Mouse (Mus musculus) intestine, embryonic 15.5 days (tissue): Measurements from ENCODE around the gene Zdhhc18. TPM values are rescaled to one million over a fixed set of nuclear protein-coding genes. Genes with fewer than 3 reads are reported as not detected.
"Not testable (repeated sequence)": the region's sequence is repeated elsewhere in the genome, so short reads cannot be mapped to it uniquely, and the experiment has no call there.

Source experiments
- ATAC-seq: fragments of 200-750 bp; cut with Nextera tagmentation; 2 replicates; pipeline ENCODE4 v1.8.0; 2017; ENCODE audit warnings: moderate TSS enrichment, moderate library complexity
- H3K27ac ChIP-seq: fragments of 300-500 bp; sonication (generic); 2 replicates; pipeline ENCODE4 v1.5.1; 2015; ENCODE audit warnings: mild to moderate bottlenecking, inconsistent platforms
- H3K27me3 ChIP-seq: fragments of 300-500 bp; sonication (generic); replicated peaks from 2 replicates; pipeline ENCODE4 v1.6.1; 2015; ENCODE audit warnings: inconsistent platforms
- H3K36me3 ChIP-seq: fragments of 300-500 bp; sonication (generic); 2 replicates; pipeline ENCODE4 v1.6.1; 2015; ENCODE audit warnings: inconsistent platforms
- H3K4me1 ChIP-seq: fragments of 300-500 bp; sonication (generic); replicated peaks from 2 replicates; pipeline ENCODE4 v1.6.1; 2015; ENCODE audit warnings: inconsistent platforms
- H3K4me2 ChIP-seq: fragments of 300-500 bp; sonication (generic); replicated peaks from 2 replicates; pipeline ENCODE4 v1.6.1; 2015; ENCODE audit warnings: mild to moderate bottlenecking, inconsistent platforms
- H3K4me3 ChIP-seq: fragments of 300-500 bp; sonication (generic); replicated peaks from 2 replicates; pipeline ENCODE4 v1.5.1; 2015; ENCODE audit warnings: inconsistent platforms
- H3K9ac ChIP-seq: fragments of 300-500 bp; sonication (generic); 2 replicates; pipeline ENCODE4 v1.6.1; 2015; ENCODE audit warnings: inconsistent platforms
- H3K9me3 ChIP-seq: fragments of 300-500 bp; sonication (generic); 2 replicates; pipeline ENCODE4 v1.6.1; 2016; ENCODE audit warnings: inconsistent platforms
- WGBS: fragments of 180-500 bp; shearing (Covaris S2); methylation state at CpG from one replicate; pipeline ENCODE4 v1.1.7; 2015; 5-methylcytosine and 5-hydroxymethylcytosine counted together
- polyA plus RNA-seq: library from polyadenylated mRNA; unstranded; fragments of >200 nt; fragmentation: Nextera tagmentation; extraction: Ambion mirVana; gene quantifications from 2 replicates; pipeline ENCODE4 v1.2.1, GENCODE M21; 2015

The Zdhhc18 gene
- polyA plus RNA-seq, 1 experiment from 2014 or later, result 4.1 TPM

GRCm38 (mm10) chr4:133660193-133661155 is 10.5 kb upstream of the Zdhhc18 start:
- H3K4me2 ChIP-seq, result peak overlapping the region; percentile 70
- H3K4me1 ChIP-seq, result peaks cover 44% of the 10 kb centered on the region
- H3K27me3 ChIP-seq, result no peaks in the 10 kb centered on the region
- WGBS, result 13% methylated on average over 10 of the region's 10 CpGs
- H3K9me3 ChIP-seq, result no peaks in the 10 kb centered on the region
- peak overlapping the region; percentile 43 for H3K9ac ChIP-seq
- peak overlapping the region; percentile 96 for H3K27ac ChIP-seq
- H3K36me3 ChIP-seq, result peaks cover 5% of the 10 kb centered on the region; the same call in 1 of the 2 replicates
- peak; percentile 64 for ATAC-seq
- H3K4me3 ChIP-seq, result peak overlapping the region; percentile 32

DNA sequence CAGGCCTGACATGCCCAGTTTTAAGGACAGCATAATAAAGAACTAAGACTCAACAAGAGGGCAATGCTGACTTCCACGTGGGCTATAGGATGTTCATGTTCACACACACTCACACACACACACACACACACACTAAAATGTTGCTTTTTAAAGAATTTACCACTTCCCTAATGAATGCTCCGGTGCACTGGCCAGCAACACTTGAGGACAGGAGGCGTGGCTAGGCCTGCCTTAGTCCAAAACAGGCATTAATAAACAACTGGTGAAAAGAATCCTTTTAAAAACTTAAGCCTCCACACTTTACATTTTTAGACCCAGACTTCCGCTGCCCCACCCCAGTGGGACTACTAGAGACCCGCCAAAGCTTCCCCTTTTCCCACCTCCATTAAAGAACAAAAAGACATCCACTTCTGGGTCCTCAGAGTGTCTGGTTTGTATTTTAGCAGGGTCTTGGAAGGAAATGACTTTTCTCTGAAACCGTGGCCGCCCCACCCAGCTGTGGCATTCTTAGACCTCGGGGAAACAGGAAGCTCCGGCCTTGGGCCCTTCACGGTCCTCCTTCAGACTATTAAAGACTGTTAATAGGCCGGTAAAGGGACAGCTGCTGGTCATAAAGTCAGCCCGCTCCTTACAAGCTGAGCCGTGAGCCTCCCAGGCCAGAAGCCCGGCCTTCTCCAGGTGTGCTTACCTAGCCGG is 9.7 kb upstream of the Zdhhc18 start:
- H3K4me2 ChIP-seq, result peak overlapping the region; percentile 70
- peaks cover 5% of the 10 kb centered on the region; the same call in 1 of the 2 replicates for H3K36me3 ChIP-seq
- peak overlapping the region; percentile 32 for H3K4me3 ChIP-seq
- no peaks in the 10 kb centered on the region for H3K9me3 ChIP-seq
- WGBS, result 9% methylated on average over 15 of the region's 15 CpGs
- H3K27ac ChIP-seq, result peak overlapping the region; percentile 96
- peak; percentile 75 for ATAC-seq
- H3K27me3 ChIP-seq, result no peaks in the 10 kb centered on the region
- H3K9ac ChIP-seq, result peak overlapping the region; percentile 43
- peaks cover 38% of the 10 kb centered on the region for H3K4me1 ChIP-seq

GRCm38 (mm10) chr4:133658729-133659128 is 8.8 kb upstream of the Zdhhc18 start:
- Histone ChIP-seq H3K4me2 (0 out of 2 replicates have a peak overlapping the region, but pooled peaks have one; percentile 70), H3K36me3 (0 out of 2 replicates have a peak, but pooled peaks cover 5% of the 10 kb centered on the region), H3K4me3 (no peak overlapping the region), H3K9ac (no peak overlapping the region), H3K27me3 (no peaks in the 10 kb centered on the region), H3K27ac (peak overlapping the region; percentile 96; the same call in 1 of the 2 replicates), H3K9me3 (no peaks in the 10 kb centered on the region), H3K4me1 (peaks cover 38% of the 10 kb centered on the region)
- no peak for ATAC-seq
- WGBS, result 41% methylated on average over 2 of the region's 2 CpGs

DNA sequence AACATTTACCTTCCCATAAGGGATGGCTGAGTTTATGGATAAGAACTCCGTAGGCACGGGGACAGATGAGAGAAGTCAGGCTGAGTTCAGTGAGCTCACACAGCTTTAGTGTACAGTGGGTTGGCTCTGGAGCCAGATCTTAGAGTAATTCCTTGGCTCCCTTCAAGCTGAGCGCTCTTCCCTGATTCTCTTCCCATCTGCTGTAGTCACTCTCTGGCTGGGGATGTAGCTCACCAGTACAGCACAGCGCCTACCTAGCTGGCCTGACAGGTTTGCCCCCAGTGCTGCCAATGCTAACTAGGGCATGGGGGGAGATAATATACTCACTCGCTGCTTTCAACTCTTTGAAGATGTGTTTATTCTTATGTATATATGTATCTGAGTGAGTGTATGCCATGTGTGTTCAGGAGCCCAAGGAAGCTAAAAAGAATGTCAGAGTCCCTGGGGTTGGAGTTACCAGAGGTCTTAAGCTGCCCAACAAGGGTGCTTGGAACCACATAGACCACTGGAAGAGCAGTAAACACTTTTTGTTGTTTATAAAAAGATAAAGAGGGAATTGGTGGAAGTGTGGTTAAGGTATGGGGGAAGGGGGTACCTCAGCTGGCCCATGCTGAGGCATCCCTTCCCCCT is 8.0 kb upstream of the Zdhhc18 start:
- Histone ChIP-seq H3K36me3 (0 out of 2 replicates have a peak, but pooled peaks cover 5% of the 10 kb centered on the region), H3K9me3 (no peaks in the 10 kb centered on the region), H3K9ac (no peak overlapping the region), H3K4me2 (no peak overlapping the region), H3K27ac (no peak overlapping the region), H3K4me3 (no peak overlapping the region), H3K4me1 (peaks cover 34% of the 10 kb centered on the region), H3K27me3 (no peaks in the 10 kb centered on the region)
- 54% methylated on average over 5 of the region's 5 CpGs for WGBS
- ATAC-seq, result no peak

- Histone ChIP-seq H3K27ac (no peak overlapping the region), H3K4me1 (peaks cover 31% of the 10 kb centered on the region), H3K27me3 (no peaks in the 10 kb centered on the region), H3K9ac (no peak overlapping the region), H3K9me3 (no peaks in the 10 kb centered on the region), H3K4me2 (no peak overlapping the region), H3K4me3 (no peak overlapping the region), H3K36me3 (no peaks in the 10 kb centered on the region)
- no peak for ATAC-seq
- 25% methylated on average over 4 of the region's 4 CpGs for WGBS
These were observed 7.0 kb upstream of the Zdhhc18 start for GRCm38 (mm10) chr4:133656997-133657396.

DNA sequence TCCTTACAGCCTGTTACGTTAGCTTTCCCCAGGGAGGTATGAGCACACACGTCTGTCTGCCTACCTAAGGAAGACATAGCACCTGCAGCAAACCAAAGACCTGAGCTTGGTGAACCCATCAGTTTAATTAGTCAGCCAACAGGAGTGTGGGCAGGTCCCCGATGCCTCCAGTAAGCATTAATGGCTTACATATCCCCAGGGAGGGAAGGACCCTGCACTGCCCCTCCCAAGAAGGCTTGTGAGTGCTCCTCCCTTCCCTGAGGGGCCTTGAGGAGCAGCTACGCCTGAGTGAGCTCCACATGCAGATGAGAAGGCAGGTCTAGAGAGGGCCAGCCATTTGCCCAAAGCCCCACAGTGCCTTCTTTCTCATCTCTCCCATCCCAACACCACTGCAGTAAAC is 6.3 kb upstream of the Zdhhc18 start:
- no peak for ATAC-seq
- Histone ChIP-seq H3K4me2 (no peak overlapping the region), H3K27ac (no peak overlapping the region), H3K4me3 (no peak overlapping the region), H3K9me3 (no peaks in the 10 kb centered on the region), H3K36me3 (no peaks in the 10 kb centered on the region), H3K9ac (no peak overlapping the region), H3K4me1 (peaks cover 32% of the 10 kb centered on the region), H3K27me3 (no peaks in the 10 kb centered on the region)
- 49% methylated on average over 4 of the region's 4 CpGs for WGBS

DNA sequence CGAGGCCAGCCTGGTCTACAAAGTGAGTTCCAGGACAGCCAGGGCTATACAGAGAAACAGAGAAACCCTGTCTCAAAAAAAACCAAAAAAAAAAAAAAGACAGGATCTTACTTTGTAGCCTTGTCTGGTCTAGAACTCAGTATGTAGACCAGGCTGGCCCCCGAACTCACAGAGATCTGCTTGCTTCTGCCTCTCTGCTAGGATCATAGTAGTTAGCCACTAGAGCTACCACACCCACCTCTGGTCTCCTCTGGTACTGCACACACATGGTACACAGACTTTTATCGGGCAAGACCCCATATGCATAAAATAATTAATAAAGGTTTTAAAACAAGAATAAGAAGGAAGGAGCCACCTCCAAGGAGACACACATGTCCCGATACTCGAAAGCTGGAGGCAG is 4.1 kb upstream of the Zdhhc18 start:
- WGBS, result 91% methylated on average over 5 of the region's 5 CpGs
- not testable (repeated sequence) for H3K4me3 ChIP-seq, H3K36me3 ChIP-seq, H3K27me3 ChIP-seq, ATAC-seq, H3K4me2 ChIP-seq, H3K9me3 ChIP-seq, H3K9ac ChIP-seq, H3K27ac ChIP-seq
- peaks cover 12% of the 10 kb centered on the region for H3K4me1 ChIP-seq

- Histone ChIP-seq H3K27ac (no peak overlapping the region), H3K4me1 (peaks cover 7% of the 10 kb centered on the region; the same call in 1 of the 2 replicates), H3K9me3 (no peaks in the 10 kb centered on the region), H3K27me3 (no peaks in the 10 kb centered on the region), H3K9ac (no peak overlapping the region), H3K36me3 (no peaks in the 10 kb centered on the region), H3K4me3 (no peak overlapping the region), H3K4me2 (no peak overlapping the region)
- 80% methylated on average over 10 of the region's 10 CpGs for WGBS
- ATAC-seq, result no peak
These were observed 2.8 kb upstream of the Zdhhc18 start for GRCm38 (mm10) chr4:133652746-133653145.

DNA sequence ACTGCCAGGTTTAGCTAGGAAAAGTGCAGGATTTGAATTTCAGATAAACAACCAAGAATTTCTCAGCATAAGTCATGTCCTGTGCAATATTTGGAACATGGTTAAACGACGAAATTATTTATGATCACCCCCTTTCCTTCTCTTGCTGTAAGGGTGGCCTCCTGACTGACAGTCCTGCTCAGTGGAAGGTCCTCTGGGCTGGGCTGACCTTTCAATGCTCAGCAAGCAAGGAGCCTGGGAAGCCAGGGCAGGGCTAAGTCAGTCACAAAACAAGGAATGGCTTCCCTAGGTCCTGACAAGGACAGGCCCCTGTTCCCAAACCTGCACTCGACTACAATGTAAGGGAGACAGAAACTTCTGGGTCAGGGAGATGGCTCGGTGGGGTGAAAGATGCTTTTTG is 2.0 kb upstream of the Zdhhc18 start:
- Histone ChIP-seq H3K9ac (no peak overlapping the region), H3K27me3 (no peaks in the 10 kb centered on the region), H3K27ac (no peak overlapping the region), H3K4me1 (peaks cover 5% of the 10 kb centered on the region; the same call in 1 of the 2 replicates), H3K9me3 (no peaks in the 10 kb centered on the region), H3K4me2 (no peak overlapping the region), H3K4me3 (no peak overlapping the region), H3K36me3 (no peaks in the 10 kb centered on the region)
- ATAC-seq, result no peak
- WGBS, result 55% methylated on average over 4 of the region's 4 CpGs

DNA sequence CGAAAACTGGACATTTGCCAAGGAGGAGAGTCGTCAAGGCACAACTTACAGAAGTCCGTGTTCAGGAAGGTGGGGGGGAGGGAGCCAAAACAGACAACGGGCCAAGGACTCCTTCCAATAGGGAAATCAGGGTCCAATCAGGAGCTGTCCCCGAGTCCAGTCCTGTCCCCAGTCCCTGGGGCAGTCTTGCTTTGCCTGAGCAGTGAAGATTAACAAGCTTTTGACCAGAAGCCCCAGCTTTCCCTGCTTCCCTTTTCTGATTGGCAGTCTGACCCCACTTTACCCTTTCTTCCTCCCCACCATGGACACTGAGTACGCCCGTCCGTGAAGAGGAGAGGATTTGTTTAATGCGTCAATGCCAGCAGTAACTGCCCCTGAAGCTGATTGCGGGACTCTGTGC is 1.5 kb upstream of the Zdhhc18 start:
- Histone ChIP-seq H3K27ac (no peak overlapping the region), H3K9ac (no peak overlapping the region), H3K4me2 (no peak overlapping the region), H3K4me1 (peaks cover 4% of the 10 kb centered on the region; the same call in 1 of the 2 replicates), H3K9me3 (no peaks in the 10 kb centered on the region), H3K4me3 (no peak overlapping the region), H3K27me3 (no peaks in the 10 kb centered on the region), H3K36me3 (no peaks in the 10 kb centered on the region)
- ATAC-seq, result no peak
- 43% methylated on average over 10 of the region's 10 CpGs for WGBS

GRCm38 (mm10) chr4:133649464-133649863 is 490 bp downstream of the Zdhhc18 start:
- H3K9me3 ChIP-seq, H3K36me3 ChIP-seq, H3K27me3 ChIP-seq, H3K9ac ChIP-seq, ATAC-seq, H3K4me1 ChIP-seq: not testable (repeated sequence)
- Histone ChIP-seq H3K27ac (0 out of 2 replicates have a peak overlapping the region, but pooled peaks have one; percentile 2), H3K4me3 (0 out of 2 replicates have a peak overlapping the region, but pooled peaks have one; percentile 19), H3K4me2 (peak overlapping the region; percentile 43; the same call in 1 of the 2 replicates)
- WGBS, result 80% methylated on average over 5 of the region's 5 CpGs

- Histone ChIP-seq H3K9ac (no peak overlapping the region), H3K4me1 (no peaks in the 10 kb centered on the region), H3K27ac (no peak overlapping the region), H3K27me3 (no peaks in the 10 kb centered on the region), H3K4me3 (no peak overlapping the region), H3K9me3 (no peaks in the 10 kb centered on the region; the same call in 1 of the 2 replicates), H3K36me3 (no peaks in the 10 kb centered on the region), H3K4me2 (peak overlapping the region; percentile 28; the same call in 1 of the 2 replicates)
- 39% methylated on average over 21 of the region's 21 CpGs for WGBS
- 0 out of 2 replicates have a peak, but pooled peaks have one; percentile 28 for ATAC-seq
These were observed 4.3 kb downstream of the Zdhhc18 start for GRCm38 (mm10) chr4:133645680-133646079.
